Mouse (Mus musculus) adrenal gland, postnatal 36 days (tissue): ENCODE data around the gene Nrxn3. TPM values are rescaled to one million over a fixed set of nuclear protein-coding genes. Genes with fewer than 3 reads are reported as not detected.

Experiments
- DNase-seq, 2 experiments: peaks; one replicate each; pipeline ENCODE4 v3.0.0; 2021; ENCODE audit warnings: mixed read lengths in 1 of 2
- total RNA-seq, 2 experiments: library from RNA; stranded (reverse); gene quantifications; 2 replicates each; pipeline ENCODE4 v1.2.3; 2021

Nrxn3 gene
- total RNA-seq, 2 experiments from 2014 or later: 0.20 TPM; not detected in 1

- no peak for DNase-seq
Observed at GRCm38 (mm10) chr12:88812173-88812572, 89.5 kb downstream of the Nrxn3 start.

GRCm38 (mm10) chr12:88816865-88817264 is 94.2 kb downstream of the Nrxn3 start:
- no peak for DNase-seq

GRCm38 (mm10) chr12:88818622-88819334 is 96.1 kb downstream of the Nrxn3 start:
- DNase-seq: no peak

GRCm38 (mm10) chr12:88819335-88819709 is 96.6 kb downstream of the Nrxn3 start:
- no peak for DNase-seq

GRCm38 (mm10) chr12:88820131-88820530 is 97.5 kb downstream of the Nrxn3 start:
- DNase-seq: no peak

- DNase-seq: no peak
Observed at GRCm38 (mm10) chr12:88830851-88831250, 108.2 kb downstream of the Nrxn3 start.

- DNase-seq: peak; percentile 7 to 32
Observed at GRCm38 (mm10) chr12:88835821-88836220, 113.1 kb downstream of the Nrxn3 start.

GRCm38 (mm10) chr12:88839724-88840123 is 117.0 kb downstream of the Nrxn3 start:
- no peak for DNase-seq

- DNase-seq: no peak
Observed at GRCm38 (mm10) chr12:88841350-88841749, 118.7 kb downstream of the Nrxn3 start.

- DNase-seq: no peak
Observed at GRCm38 (mm10) chr12:88850400-88851179, 127.9 kb downstream of the Nrxn3 start.

- DNase-seq: no peak
Observed at GRCm38 (mm10) chr12:88854039-88854438, 131.4 kb downstream of the Nrxn3 start.

GRCm38 (mm10) chr12:88857701-88858100 is 135.0 kb downstream of the Nrxn3 start:
- DNase-seq: no peak

GRCm38 (mm10) chr12:88859456-88860345 is 137.0 kb downstream of the Nrxn3 start:
- no peak for DNase-seq

- no peak for DNase-seq
Observed at GRCm38 (mm10) chr12:88860397-88860796, 137.7 kb downstream of the Nrxn3 start.

GRCm38 (mm10) chr12:88863069-88863468 is 140.4 kb downstream of the Nrxn3 start:
- DNase-seq: peak in 1 of 2 experiments; percentile 1

GRCm38 (mm10) chr12:88868288-88868687 is 145.6 kb downstream of the Nrxn3 start:
- no peak for DNase-seq

GRCm38 (mm10) chr12:88897331-88897730 is 174.7 kb downstream of the Nrxn3 start:
- no peak for DNase-seq

- DNase-seq: no peak
Observed at GRCm38 (mm10) chr12:88900014-88900727, 177.5 kb downstream of the Nrxn3 start.

GRCm38 (mm10) chr12:88900728-88901080 is 178.0 kb downstream of the Nrxn3 start:
- no peak for DNase-seq

- DNase-seq: no peak
Observed at GRCm38 (mm10) chr12:88910761-88911160, 188.1 kb downstream of the Nrxn3 start.

- no peak for DNase-seq
Observed at GRCm38 (mm10) chr12:88916752-88917151, 194.1 kb downstream of the Nrxn3 start.

- DNase-seq: no peak
Observed at GRCm38 (mm10) chr12:88924896-88925295, 202.2 kb downstream of the Nrxn3 start.
